Mouse (Mus musculus) cerebral cortex, adult 2 months (tissue): ENCODE data around the gene Ufd1.

Experiments used
- WGBS: fragments of 180-500 bp; shearing (Covaris S2); methylation state at CpG from one replicate; pipeline ENCODE4 v1.1.7; 2018; 5-methylcytosine and 5-hydroxymethylcytosine counted together

Ufd1 gene

GRCm38 (mm10) chr16:18811468-18812384, at the start of gene Ufd1, which contains the start of gene Cdc45:
TSS of gene Ufd1 (plus strand) at chr16:18811779.
TSS of gene Cdc45 (minus strand) at chr16:18811987.
- WGBS: under 1% methylated on average over 42 of the region's 42 CpGs

DNA sequence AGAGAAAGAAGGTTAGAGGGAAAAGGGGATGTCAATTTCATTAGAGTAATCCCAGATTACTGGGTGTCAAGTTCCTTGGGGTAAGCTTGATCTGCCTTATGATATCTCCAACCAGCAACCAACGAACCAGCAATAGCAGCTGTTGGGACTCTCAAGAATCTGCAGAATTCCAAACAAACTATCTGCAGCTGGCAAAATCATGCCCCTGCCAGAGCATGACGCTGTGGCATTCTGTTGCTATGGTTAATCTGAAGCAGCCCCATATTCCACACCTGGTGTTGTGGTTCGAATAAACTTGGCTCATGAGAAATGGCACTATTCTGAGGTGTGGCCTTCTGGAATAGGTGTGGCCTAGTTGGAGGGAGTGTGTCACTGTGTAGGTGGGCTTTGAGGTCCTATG, 48.6 kb upstream of the Ufd1 start:
- WGBS: 78% methylated on average over 3 of the region's 3 CpGs

DNA sequence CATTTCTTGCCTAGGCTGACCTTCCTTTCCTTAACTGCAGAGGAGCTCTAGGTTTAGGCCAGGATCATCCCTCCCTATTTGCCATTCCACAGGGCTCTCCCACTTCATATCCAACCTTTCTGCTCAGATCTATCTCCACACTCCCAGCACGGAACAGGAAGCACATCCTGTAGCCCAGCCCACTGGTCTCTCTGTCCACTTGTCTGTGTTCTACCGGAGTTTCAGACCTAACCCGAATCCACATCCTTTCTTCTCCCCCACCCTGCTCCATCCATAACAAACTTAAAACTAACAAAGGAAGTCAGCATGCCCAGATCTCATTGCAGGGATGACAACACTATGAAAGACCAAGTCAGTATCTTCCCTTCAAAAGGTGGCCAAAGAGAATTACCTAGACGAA, 45.2 kb upstream of the Ufd1 start:
- 80% methylated on average over 4 of the region's 4 CpGs for WGBS

- 83% methylated on average over 1 of the region's 1 CpGs for whole genome bisulfite sequencing
Measured at GRCm38 (mm10) chr16:18769501-18769900, 42.1 kb upstream of the Ufd1 start.

GRCm38 (mm10) chr16:18773936-18774335, 37.6 kb upstream of the Ufd1 start:
- WGBS: 55% methylated on average over 2 of the region's 2 CpGs

DNA sequence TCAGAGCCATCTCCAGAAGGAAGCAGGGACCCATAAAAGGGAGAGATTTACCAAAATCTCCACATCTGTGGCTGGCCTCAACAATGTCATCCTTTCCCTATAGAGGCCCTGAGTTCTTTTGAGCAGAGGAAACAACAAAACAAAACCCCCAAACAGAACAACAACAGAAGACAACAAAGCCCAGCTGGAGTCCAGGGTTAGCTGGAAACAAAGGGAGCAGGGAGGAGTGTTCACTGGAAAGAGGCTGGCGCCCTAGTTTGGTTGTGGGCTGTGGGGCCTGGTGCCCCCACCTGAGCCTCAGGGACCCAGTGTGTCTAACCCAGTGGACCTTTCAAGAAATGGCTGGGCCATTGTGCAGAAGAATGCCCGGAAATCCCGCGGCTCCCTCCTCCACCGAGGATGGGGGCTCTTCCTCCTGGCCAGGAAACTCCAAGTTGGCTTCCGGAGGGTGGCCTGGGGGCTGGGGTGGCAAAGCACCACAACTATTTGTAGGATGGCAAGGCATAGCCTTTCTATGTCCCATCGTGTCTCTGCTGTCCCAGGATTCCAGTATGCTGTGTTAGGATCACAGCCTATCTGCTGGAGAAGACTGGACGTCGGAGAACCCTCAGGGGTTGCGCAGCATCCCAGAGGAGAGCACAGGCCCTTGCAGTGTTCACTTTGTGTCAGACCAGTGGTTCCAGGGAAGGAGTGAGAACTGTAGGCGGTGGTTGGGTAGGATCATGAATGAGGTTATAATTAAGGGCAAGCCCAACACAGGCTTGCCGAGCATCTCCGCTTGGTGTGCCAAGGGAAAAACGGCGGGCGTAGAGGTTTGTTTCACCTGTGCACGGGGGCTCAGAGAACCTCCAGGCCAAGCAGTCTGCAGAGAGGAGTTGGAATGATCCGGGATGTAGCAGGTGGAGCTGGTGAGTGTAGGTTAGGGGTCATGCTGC, 35.7 kb upstream of the Ufd1 start:
- 62% methylated on average over 18 of the region's 18 CpGs for WGBS

DNA sequence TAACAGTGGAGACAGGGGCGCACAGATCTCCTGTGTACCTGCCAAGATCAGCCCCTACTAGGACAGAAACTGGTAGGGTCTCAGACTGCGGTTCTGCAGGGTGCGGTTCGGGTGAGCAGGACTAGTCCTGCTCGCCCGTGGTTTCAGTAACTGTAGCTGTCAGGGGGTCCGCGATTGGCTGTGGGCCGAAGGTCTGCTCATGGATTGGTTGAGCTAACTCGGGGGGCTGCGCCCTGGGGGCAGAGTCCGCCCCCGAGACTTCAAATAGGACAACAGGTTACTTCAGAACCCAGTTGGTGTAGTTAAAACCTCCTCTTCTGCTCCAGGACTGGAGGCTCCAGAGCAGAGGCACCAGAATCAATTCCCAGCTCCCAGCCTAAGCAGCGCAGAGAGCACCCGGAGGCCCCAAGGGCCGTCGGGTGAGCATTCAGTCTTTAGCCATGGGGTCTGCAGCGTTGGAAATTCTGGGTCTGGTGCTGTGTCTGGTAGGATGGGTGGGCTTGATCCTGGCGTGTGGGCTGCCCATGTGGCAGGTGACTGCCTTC, 35.0 kb upstream of the Ufd1 start, which contains the start of gene Cldn5:
Cldn5 (plus strand) TSS at position 292 of the 545 bp plus-strand sequence.
- WGBS: 32% methylated on average over 19 of the region's 19 CpGs

GRCm38 (mm10) chr16:18777101-18778080, 34.2 kb upstream of the Ufd1 start:
- WGBS: 4% methylated on average over 80 of the region's 80 CpGs

- 64% methylated on average over 2 of the region's 2 CpGs for WGBS
Measured at GRCm38 (mm10) chr16:18778461-18778860, 33.1 kb upstream of the Ufd1 start.

GRCm38 (mm10) chr16:18781810-18782209, 29.8 kb upstream of the Ufd1 start:
- 80% methylated on average over 10 of the region's 10 CpGs for WGBS

DNA sequence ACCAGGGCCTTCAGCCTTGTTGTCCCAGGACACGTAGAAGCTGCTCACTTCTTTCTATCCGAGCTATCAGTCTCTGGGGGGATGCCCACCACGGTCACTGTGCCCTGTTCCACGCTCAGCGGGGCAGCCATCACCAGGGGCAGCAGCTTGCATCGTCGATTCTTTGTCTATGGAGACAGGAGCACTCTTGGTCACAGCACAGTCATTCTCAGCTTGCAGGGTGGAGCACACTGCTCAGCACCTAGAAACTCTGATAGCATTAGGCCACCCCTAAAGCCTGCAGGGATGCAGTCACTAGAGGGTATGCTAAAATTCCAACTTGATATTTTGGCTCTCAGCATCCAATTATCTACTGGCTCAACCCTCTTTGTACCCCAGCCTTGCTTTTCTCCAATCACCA, 26.6 kb upstream of the Ufd1 start:
- WGBS: 98% methylated on average over 7 of the region's 7 CpGs

- WGBS: 96% methylated on average over 1 of the region's 1 CpGs
Measured at GRCm38 (mm10) chr16:18785485-18785884, 26.1 kb upstream of the Ufd1 start.

DNA sequence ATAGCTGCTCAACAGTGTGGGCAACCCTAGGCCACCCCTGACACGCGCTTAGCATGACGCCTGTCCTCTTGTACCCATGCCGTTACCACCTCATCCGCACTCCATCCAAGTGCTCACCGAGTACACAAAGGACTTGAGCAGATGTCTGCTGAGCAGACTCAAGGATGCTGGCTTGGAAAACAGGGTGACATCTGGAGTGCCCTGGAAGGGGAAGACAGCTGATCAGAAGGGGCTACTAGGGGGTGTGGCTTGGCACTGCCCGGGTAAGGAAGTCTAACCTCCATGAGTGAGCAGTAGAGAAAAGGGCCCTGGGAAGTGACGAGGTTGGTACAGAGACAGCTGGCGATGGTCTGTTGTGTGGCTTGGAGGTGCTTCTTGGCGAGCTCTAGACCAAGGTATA, 24.9 kb upstream of the Ufd1 start:
- WGBS: 92% methylated on average over 10 of the region's 10 CpGs

DNA sequence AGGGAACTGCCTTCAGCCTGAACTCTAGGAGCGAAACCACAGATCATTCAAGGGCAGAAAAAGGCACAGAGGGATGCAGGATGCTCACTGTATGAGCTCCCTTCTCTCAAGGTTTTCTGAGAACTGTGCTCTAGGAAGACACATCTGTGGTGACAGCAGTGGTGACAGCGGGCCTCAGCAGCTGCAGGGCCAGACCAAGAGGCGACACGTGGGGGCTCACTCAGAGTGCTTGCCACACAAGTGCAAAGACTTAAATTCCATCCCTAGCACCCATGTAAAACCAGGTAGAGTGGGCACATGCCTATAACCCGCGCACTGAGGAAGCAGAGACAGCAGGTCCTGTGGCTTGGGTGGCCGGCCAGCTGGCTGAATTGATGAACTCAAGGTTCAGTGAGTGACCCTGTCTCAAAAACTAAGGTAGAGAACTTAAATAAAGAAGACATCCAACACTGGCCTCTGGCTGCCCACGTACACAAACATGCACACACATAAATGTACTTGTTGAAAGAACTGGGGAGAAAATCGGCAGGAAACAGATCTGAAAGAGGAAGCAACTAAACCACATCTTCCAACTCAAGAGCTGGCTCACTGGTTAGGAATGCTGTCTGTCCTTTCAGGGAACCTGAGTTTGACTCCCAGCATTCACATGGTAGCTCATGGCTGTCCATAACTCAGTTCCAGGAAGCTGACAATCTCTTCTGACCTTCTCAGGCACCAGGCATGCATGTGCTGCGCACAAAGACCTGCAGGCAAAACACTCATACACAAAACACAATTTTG, 22.8 kb upstream of the Ufd1 start:
- 91% methylated on average over 10 of the region's 10 CpGs for WGBS

- 68% methylated on average over 11 of the region's 11 CpGs for WGBS
Measured at GRCm38 (mm10) chr16:18795223-18795899, 16.2 kb upstream of the Ufd1 start.

DNA sequence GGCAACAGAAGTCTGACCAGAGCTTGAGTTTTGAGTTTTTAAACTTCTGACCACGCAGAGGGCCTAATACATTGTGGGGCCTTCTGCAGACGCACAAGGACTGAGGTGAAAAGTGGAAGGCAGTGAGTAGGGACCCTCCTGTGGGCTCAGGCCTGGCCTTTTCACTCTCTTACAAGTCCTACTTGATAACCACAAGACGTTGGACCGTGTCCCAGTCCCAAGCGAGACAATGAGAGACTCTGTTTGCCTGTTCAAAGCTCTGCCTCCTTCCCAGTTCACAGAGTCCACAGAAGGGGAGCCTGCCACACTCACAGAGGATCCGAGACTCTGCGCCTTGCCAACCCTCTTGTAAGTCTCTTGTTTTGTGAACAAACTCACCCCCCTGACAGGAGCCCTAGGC, 14.9 kb upstream of the Ufd1 start:
- 68% methylated on average over 7 of the region's 7 CpGs for WGBS

GRCm38 (mm10) chr16:18798151-18798550, 13.4 kb upstream of the Ufd1 start:
- WGBS: 90% methylated on average over 5 of the region's 5 CpGs

GRCm38 (mm10) chr16:18798841-18799240, 12.7 kb upstream of the Ufd1 start:
- 49% methylated on average over 2 of the region's 2 CpGs for WGBS

DNA sequence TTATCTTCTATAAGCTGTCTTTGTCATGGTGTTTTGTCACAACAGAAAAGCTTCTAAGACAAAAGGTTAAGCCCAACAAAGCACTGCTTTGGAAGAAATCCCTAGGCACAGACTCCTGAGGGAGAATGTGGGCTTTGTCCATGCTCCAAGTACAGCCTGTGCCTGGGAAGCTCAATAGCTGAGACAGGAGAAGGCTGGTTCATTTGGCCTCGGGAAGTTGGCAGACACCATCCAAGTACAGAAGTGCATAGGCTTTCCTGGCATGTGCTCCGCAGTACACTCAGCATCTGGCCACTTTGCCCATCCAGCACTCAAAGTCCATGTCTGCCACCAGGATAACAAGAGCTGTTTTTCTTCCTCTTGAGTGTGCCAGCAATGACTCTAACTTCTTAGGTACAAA, 5.8 kb upstream of the Ufd1 start:
- WGBS: 60% methylated on average over 2 of the region's 2 CpGs
